Mouse (Mus musculus) adipose tissue, adult 10 weeks (tissue): ENCODE results near the gene Rtp2. TPM values are rescaled to one million over a fixed set of nuclear protein-coding genes. Genes with fewer than 3 reads are reported as not detected.

Experiments
- polyA plus RNA-seq: library from polyadenylated mRNA; stranded (reverse); fragments of 350-450 nt; fragmentation: Illumina TruSeq; extraction: RNeasy Lipid Tissue Mini Kit (QIAGEN cat#74804); gene quantifications from one replicate; pipeline ENCODE4 v1.2.3, GENCODE M21; 2014; ENCODE audit warnings: low read depth, low replicate concordance

Gene Rtp2
- polyA plus RNA-seq, result not detected

GRCm38 (mm10) chr16:23932294-23932693 lies at the start of gene Rtp2:
TSS of gene Rtp2 (minus strand) at chr16:23932394.

DNA sequence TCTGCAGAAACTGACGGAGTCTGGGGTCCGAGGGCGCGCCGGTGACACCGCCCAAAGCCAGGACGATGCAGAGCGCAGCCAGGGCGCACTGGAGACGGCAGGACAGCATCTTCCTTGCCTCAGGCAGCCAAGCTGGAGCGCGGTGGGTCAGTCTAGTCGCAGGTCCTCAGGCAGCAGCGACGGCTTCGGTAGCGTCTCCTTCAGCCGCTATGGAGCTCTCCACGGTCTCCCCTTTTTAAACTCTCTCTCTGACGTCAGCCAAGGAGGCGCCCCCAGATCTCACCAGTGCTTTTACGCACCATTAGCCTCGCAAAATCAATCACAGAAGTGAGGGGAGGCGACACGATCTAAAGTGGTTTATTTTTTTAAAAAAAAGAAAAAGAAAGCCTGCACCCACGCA lies 41.6 kb downstream of the Rtp2 start, which contains the start of gene Sst:
TSS of gene Sst (minus strand) at position 323 of the 400 bp plus-strand sequence.

Other genes starting within 250 kb of the Rtp2 start
- not detected for gene Sst, start 41.4 kb downstream of the Rtp2 start, polyA plus RNA-seq
- gene Gm37419, start 56.1 kb upstream of the Rtp2 start, polyA plus RNA-seq, result not detected
- gene Bcl6, start 56.5 kb upstream of the Rtp2 start, polyA plus RNA-seq, result 10.4 TPM